Mouse (Mus musculus) fibroblast of lung, adult 2 months (primary cell): Measurements from ENCODE around the gene Gramd1b.

Experiments used
- DNase-seq: peaks from one replicate; pipeline ENCODE4 v3.0.0-alpha.2; 2011; ENCODE audit warnings: low read depth

The Gramd1b gene

DNA sequence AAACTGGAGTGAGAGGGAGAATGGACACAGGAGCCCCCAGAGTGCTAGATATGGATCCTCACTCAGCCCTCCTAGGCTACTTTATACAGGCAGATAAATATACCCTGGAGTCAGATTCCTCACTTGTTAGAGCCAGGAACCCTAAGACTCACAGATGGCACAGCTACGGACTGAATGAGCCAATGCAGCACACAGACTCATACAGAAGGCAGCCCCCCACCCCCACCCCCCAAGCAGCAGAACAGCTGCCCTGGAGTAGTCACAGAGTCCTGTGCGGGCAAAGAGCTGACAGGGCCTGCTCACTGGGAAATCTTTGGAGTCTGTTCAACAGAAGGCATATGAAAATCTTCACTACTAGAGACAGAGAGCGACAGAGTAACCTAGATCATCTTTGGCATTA, 223.9 kb downstream of the Gramd1b start:
- DNase-seq = no peak

DNA sequence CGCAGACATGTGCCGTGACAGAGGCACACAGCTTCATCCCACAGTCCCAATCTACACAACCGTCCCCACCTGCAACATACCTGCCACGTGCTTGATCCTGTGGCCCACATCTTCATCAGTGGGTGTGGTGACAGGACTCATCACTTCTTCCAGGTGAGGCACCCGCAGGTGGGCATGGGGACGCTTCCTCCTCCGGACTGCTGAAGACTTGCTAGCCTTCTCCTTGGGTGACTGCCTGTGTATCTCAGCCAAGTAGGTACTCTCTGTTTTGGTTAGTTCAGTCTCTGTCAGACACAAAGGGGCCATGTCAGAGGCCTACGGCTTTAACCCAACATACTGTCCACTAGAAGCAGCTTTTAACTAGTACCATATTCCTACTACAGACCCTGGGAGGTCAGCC, 226.9 kb downstream of the Gramd1b start:
- DNase-seq = no peak

GRCm38 (mm10) chr9:40302375-40302774, 228.8 kb downstream of the Gramd1b start:
- DNase-seq = no peak

- DNase-seq = no peak
These were observed 229.7 kb downstream of the Gramd1b start for GRCm38 (mm10) chr9:40301475-40301874.

DNA sequence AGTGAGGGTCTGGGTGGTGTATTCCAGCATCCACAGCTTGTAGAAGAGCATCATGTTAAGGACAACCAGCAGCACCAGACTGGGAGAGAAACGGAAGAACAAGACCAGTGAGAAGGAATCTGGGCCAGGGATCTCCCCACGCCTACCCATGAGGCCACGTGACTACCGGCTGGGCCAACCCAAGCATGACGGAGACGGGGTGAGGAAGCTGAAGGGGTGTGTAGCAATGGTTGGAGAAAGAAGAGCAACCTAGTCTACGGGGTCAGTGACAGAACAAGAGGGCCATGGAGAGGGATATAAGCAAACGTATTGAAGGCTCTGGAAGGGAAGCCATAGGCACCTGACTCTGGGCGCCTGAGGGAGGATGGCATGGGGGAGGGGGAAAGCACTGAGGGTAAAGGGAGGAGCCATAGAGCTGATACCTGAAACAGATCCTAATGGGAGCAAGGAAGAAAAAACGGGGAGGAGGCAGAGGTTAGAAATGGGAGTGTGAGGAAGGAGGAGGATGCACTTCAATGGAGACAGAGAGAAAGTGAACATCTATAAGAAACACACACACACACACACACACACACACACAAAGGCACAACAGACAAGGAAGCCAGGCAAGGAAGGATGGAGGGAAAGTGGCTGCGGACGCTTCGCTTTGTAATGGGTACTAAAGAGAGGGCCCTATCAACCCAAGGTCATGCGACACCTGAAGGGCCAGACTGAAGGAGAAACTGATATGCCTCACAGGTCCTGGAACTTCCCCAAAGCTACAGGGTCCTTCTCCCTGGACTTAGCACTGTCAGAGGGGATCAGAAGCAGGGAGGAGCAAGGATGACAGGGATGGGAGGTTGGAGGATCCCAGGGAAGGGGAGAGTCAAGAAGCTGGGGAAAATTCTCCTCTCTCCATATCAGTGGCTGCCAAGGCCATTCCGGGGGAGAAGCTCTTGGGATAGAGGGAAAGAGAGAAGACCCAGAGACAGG, 230.9 kb downstream of the Gramd1b start:
- DNase-seq = no peak

GRCm38 (mm10) chr9:40299323-40299722, 231.9 kb downstream of the Gramd1b start:
- no peak for DNase-seq

DNA sequence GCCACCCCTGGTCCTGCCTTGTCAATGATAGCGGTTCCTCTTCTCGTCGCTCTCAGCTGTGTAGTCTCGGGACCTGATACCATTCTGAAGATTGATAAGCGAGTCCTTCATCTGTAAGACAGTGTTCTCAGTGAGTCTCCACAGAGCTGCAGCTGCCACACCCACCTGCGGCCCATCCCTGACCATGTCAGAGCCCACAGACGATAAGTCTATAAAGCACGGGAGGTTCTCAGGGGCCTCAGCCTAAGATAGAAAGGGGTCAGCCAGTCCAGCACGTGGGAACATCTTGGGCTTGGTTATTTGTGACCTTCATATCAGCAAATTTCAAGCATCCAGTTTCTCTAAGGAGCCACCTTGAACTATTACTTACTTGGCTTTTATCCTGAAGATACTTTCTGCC, 233.2 kb downstream of the Gramd1b start:
- DNase-seq = no peak

DNA sequence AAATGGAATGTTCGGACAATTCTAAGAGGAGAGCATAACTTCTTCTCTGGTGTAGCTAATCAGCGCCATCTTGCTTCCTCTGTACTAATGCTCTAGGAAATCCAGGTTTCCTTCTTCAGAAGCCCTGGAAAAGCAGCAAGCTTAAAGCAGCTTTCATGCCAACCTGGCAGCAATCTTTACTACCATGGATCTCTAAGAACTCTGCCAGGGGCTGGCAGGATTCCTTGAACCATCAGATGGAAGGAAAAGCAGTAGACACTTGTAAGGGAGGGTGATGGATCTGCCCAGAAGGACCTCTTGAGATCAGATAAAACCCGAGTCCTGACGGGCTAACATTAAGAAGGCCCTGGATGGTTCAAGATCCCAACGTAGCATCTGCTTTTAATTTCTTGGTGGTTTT, 234.9 kb downstream of the Gramd1b start:
- no peak for DNase-seq

DNA sequence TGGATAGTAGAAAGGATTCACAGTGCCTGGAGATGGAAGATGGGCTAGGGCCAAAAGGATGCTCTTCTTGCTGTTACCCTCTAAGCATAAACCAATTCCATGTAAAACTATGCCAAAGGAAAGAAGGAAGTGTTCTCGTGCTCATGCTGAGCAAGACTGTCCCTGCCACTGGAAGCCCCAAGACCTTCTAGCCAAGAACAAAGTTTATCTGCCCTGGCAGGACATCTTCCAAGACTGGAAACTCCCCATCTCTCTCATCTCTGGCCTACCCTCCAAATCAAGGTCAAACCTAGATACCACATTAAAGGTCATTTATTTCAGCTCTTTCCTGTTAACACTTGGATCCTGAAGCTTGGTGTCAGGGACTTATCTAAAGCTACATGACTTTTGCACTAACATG, 236.3 kb downstream of the Gramd1b start:
- no peak for DNase-seq

- no peak for DNase-seq
These were observed 237.0 kb downstream of the Gramd1b start for GRCm38 (mm10) chr9:40294210-40294609.

- DNase-seq = no peak
These were observed 237.4 kb downstream of the Gramd1b start for GRCm38 (mm10) chr9:40293740-40294139.

DNA sequence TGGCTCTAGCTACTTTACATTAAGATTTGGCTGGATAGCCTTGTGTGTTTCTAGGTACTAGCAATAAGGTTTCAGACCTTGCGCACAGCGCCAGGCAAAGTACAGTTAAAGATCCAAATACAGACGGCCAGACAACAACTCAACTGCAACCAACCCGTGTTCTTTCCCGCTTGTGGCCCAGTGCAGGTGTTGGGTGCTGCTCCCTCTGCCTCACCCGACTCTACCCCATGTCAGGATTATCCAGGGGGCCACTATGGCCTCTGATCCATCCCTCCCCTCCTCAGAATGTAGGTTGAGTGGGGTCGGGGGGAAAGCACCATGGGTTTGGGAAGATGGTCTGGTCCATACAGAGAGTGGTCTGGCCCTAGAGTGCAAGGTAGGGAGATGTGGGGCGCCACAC, 237.9 kb downstream of the Gramd1b start:
- no peak for DNase-seq

DNA sequence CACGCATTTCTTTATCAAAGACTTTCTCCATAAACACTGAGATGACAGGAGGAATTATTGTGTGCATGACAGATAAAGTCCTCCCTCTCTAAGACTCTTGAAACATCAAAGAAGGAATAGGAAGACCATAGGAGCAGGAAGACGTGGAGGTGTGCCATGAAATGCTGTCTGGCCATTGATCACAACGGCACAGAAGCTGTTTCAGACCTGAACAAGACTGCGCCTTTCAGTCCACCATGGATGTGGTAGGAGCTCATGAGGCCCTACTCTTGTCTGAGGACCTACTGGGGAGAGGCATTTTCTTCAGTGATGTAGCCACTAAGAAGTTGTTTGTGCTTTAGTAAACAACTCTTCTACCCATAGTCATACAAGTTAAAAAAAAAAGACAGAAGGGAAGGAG, 238.7 kb downstream of the Gramd1b start:
- DNase-seq = no peak

- peak; percentile 21 for DNase-seq
These were observed 248.2 kb downstream of the Gramd1b start for GRCm38 (mm10) chr9:40282968-40283367.

GRCm38 (mm10) chr9:40279438-40279837, 251.7 kb downstream of the Gramd1b start:
- no peak for DNase-seq

GRCm38 (mm10) chr9:40277671-40278070, 253.5 kb downstream of the Gramd1b start:
- DNase-seq = no peak

GRCm38 (mm10) chr9:40275904-40276303, 255.3 kb downstream of the Gramd1b start:
- no peak for DNase-seq

DNA sequence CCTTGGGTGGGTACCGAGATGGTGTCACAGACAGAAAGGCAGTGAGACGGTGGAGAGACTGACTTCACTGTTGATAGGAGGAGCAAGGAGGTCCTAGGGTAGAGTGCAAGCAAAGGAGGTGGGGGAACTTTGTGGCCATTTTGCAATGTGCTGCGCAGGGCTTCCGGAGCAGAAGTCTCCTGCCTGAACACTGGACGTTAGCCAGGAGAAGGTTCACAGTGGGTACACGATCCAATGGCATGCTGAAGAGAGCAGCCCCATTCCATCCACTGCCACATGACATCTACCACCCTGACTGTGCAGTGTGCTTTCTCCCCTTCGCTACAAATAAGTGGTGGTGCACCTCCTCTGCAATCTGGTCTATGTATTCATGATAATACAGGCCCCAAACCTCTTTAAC, 258.4 kb downstream of the Gramd1b start:
- no peak for DNase-seq

GRCm38 (mm10) chr9:40271075-40271474, 260.1 kb downstream of the Gramd1b start:
- no peak for DNase-seq

DNA sequence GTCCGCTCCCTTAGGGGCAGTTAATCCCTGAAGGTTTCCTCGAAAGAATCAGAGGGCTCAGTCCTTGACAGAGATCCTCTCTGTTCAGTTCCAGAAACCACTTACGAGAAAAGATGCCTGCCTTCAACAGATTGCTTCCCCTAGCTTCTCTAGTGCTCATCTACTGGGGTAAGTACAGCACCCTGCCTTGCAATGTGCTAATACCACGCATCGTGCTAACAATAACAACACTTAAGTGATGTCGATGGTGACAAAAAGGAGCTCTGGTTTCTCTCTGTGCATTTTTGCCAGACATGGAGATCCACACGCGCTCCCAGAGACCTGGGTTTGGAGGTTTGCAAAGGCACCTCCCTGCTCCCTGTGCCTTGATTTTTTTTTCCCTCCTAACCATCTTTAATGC, 261.3 kb downstream of the Gramd1b start:
- DNase-seq = no peak

DNA sequence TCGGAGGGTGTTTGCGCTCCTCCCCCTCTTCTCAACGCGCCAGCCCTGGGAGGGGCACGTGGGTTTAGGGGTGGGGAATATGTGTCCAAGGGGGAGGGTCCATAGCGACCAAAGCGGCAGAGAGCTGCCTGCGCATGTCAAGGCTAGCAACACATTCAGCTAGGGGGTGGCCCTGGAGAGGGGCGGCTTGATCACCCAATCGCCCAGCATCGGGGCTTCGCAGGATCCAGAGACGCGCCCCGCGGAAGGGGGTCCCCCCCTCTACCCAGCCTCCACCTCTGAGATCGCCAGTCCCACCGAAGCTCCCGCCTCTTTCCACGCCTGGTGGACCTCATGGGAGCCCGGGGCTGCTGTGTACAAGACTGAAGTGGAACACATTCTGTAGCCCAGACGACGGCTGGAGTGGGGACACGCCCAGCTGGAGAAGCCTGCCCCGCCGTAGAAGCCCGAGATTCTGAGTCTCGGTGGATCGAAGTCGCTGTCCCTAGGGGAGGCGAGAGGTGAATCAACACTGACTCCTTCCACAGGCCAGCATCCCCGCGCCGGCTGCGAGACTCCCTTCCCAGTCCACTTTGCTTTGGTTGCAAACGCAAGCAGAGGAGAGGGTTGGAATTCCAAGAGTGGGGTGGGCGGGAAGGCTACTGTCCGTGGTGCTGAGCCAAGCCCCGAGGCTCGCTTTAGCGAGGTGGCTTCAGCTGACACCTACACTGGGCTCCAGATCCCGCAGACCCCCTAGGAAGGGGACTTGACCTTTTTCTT, 261.9 kb downstream of the Gramd1b start, which contains the start of gene Scn3b:
TSS of gene Scn3b (plus strand) at position 115 of the 759 bp plus-strand sequence.
- no peak for DNase-seq

- DNase-seq = no peak
These were observed 262.5 kb downstream of the Gramd1b start for GRCm38 (mm10) chr9:40268748-40269102.
